Mouse (Mus musculus) cerebellum, adult 2 months (tissue): ENCODE data around the gene Trim32.

Experiments used
- CTCF ChIP-seq: fragments of 200-500 bp; IDR thresholded peaks from 2 replicates; pipeline ENCODE4 v1.5.1; 2011; ENCODE audit warnings: low read depth, mild to moderate bottlenecking, control low read depth, low read length, moderate library complexity, borderline replicate concordance; ENCODE audit not compliant: insufficient read depth
- POLR2A ChIP-seq: fragments of 200-500 bp; IDR thresholded peaks from 2 replicates; pipeline ENCODE4 v1.6.1; 2011; ENCODE audit warnings: low read length, control low read depth, borderline replicate concordance; ENCODE audit not compliant: insufficient read depth

DNA sequence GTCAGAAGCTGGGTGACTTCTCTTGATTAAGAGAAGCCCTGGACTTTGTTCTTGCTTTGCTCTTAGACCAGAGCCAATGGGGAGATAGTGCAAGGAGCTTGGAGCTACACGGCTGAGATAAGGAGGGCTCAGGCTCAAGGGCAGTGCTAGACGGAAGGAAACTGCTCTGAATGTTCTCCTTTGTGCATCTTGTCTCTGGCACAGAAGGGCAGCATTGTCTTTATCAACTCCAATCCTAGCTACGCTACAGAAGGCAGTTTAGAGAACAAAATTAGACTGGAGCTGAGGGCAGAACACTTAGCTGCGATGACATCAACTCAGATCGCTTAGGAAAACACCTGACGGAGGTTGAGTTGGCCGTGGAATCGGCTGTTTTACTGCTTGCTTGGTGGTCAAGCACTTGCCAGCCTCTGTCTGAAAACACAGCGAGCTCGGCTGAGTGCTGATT is 2.4 kb downstream of the Trim32 start:
- TF ChIP-seq POLR2A (no peak), CTCF (no peak)
